Mouse (Mus musculus): ENCODE results near the gene G6pc3. TPM values are rescaled to one million over a fixed set of nuclear protein-coding genes. Genes with fewer than 3 reads are reported as not detected.

Gene G6pc3
- total RNA-seq, 2 experiments from 2014 or later, result 67.9 to 68.2 TPM

DNA sequence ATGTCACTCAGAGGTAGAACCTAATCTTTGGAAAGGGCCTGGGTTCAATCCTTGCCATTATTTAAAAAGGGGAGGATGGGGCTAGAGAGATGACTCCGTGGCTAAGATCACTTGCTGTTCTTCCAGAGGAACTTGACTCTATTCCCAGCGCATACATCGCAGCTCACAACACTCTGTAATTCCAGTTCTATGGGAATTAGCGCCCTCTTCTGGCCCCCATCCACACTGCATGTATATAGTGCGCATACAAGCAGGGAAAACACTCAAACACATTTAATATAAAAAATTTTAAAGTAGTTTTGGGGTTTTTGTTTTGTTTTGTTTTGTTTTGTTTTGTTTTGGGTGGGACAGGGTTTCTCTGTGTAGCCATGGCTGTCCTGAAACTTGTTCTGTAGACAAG lies 52.5 kb downstream of the G6pc3 start:
- no peak for DNase-seq (ENCODE audit: low spot score in 2 of 2)

Small RNA genes lying within 50 kb of the gene (microRNA-seq; reads per million reads assigned to microRNA genes)
- gene Mir8101, result 1.1 to 2.2 reads per million in 2 experiments

Other genes with a start within 250 kb of the G6pc3 start
- gene Sost, start 222.6 kb upstream of the G6pc3 start, total RNA-seq (2021), result not detected
- gene Cfap97d1, start 205.3 kb upstream of the G6pc3 start, total RNA-seq (2021), result not detected
- gene Dusp3, start 202.6 kb upstream of the G6pc3 start, total RNA-seq (2021), result 100 to 1,000 TPM; 195 to 205 TPM
- 10 to 100 TPM; 77.6 to 89.6 TPM for gene Mpp3, start 161.2 kb upstream of the G6pc3 start, total RNA-seq (2021)
- gene Cd300lg, start 148.1 kb upstream of the G6pc3 start, total RNA-seq (2021), result under 1 TPM in 1 of 2 experiments, not detected in 1; 0.19 TPM
- 100 to 1,000 TPM; 128 to 158 TPM for gene Mpp2, start 101.1 kb upstream of the G6pc3 start, total RNA-seq (2021)
- gene Ppy, start 88.3 kb upstream of the G6pc3 start, total RNA-seq (2021), result not detected
- not detected for gene Pyy, start 81.8 kb upstream of the G6pc3 start, total RNA-seq (2021)
- not detected for gene Nags, start 44.1 kb upstream of the G6pc3 start, total RNA-seq (2021)
- gene Tmem101, start 33.2 kb upstream of the G6pc3 start, total RNA-seq (2021), result 10 to 100 TPM; 24.6 to 25.3 TPM
- 10 to 100 TPM; 55.0 to 64.2 TPM for gene Lsm12, start 4.3 kb upstream of the G6pc3 start, total RNA-seq (2021)
- 100 to 1,000 TPM; 298 to 303 TPM for gene Hdac5, start 40.5 kb downstream of the G6pc3 start, total RNA-seq (2021)
- 1 to 10 TPM; 1.0 to 2.3 TPM for gene BC030867, start 59.3 kb downstream of the G6pc3 start, total RNA-seq (2021)
- gene Asb16, start 79.1 kb downstream of the G6pc3 start, total RNA-seq (2021), result 1 to 10 TPM; 2.2 to 2.9 TPM
- 10 to 100 TPM; 65.1 to 71.0 TPM for gene Tmub2, start 95.3 kb downstream of the G6pc3 start, total RNA-seq (2021)
- gene Atxn7l3, start 107.0 kb downstream of the G6pc3 start, total RNA-seq (2021), result 100 to 1,000 TPM; 224 to 230 TPM
- gene Ubtf, start 130.1 kb downstream of the G6pc3 start, total RNA-seq (2021), result 100 to 1,000 TPM; 123 to 140 TPM
- gene Slc4a1, start 176.6 kb downstream of the G6pc3 start, total RNA-seq (2021), result under 1 TPM; 0.09 to 0.19 TPM
- 100 to 1,000 TPM; 477 to 484 TPM for gene Rundc3a, start 203.8 kb downstream of the G6pc3 start, total RNA-seq (2021)
- gene Slc25a39, start 218.3 kb downstream of the G6pc3 start, total RNA-seq (2021), result 10 to 100 TPM; 60.6 to 73.2 TPM
- 10 to 100 TPM; 55.8 to 58.9 TPM for gene Grn, start 240.7 kb downstream of the G6pc3 start, total RNA-seq (2021)

Measured in left cerebral cortex, adult 18-20 months (tissue).